Mouse (Mus musculus) retina, postnatal 1 day (tissue): ENCODE measurements at regions not wholly inside any gene's neighbourhood (a gene's known extent, or its start where the extent isn't known, plus 50 kb on each side); places are given as distances from the start of the nearest gene placed in this dataset.

Experiments
- DNase-seq: peaks from one replicate; pipeline ENCODE4 v3.0.0-alpha.2; 2012

GRCm38 (mm10) chr17:47221068-47221796 is 147.5 kb upstream of the Mrps10 start:
- no peak for DNase-seq

GRCm38 (mm10) chr17:47219846-47220245 is 148.8 kb upstream of the Mrps10 start:
- DNase-seq, result no peak

- DNase-seq, result no peak
Observed at GRCm38 (mm10) chr17:47216490-47216889, 152.2 kb upstream of the Mrps10 start.

GRCm38 (mm10) chr17:47215841-47216240 is 152.8 kb upstream of the Mrps10 start:
- DNase-seq, result no peak

GRCm38 (mm10) chr17:47214111-47214510 is 154.6 kb upstream of the Mrps10 start:
- DNase-seq, result no peak

- DNase-seq, result no peak
Observed at GRCm38 (mm10) chr17:47210441-47211196, 158.1 kb upstream of the Mrps10 start.

- no peak for DNase-seq
Observed at GRCm38 (mm10) chr17:47208886-47209585, 159.7 kb upstream of the Mrps10 start.

- no peak for DNase-seq
Observed at GRCm38 (mm10) chr17:47207471-47207870, 161.2 kb upstream of the Mrps10 start.

- DNase-seq, result no peak
Observed at GRCm38 (mm10) chr17:47204470-47205162, 164.1 kb upstream of the Mrps10 start.

GRCm38 (mm10) chr17:47199206-47199605 is 169.5 kb upstream of the Mrps10 start:
- DNase-seq, result peak; percentile 52

GRCm38 (mm10) chr17:47197957-47198356 is 170.7 kb upstream of the Mrps10 start:
- no peak for DNase-seq

GRCm38 (mm10) chr17:47196992-47197391 is 171.7 kb upstream of the Mrps10 start:
- no peak for DNase-seq

GRCm38 (mm10) chr17:47195981-47196380 is 172.7 kb upstream of the Mrps10 start:
- no peak for DNase-seq

GRCm38 (mm10) chr17:47194463-47195012 is 174.1 kb upstream of the Mrps10 start:
- DNase-seq, result no peak

GRCm38 (mm10) chr17:47191416-47191815 is 177.3 kb upstream of the Mrps10 start:
- no peak for DNase-seq

- no peak for DNase-seq
Observed at GRCm38 (mm10) chr17:47189770-47190169, 178.9 kb upstream of the Mrps10 start.

- DNase-seq, result no peak
Observed at GRCm38 (mm10) chr17:47184148-47184547, 173.8 kb upstream of the Ubr2 start.

- DNase-seq, result no peak
Observed at GRCm38 (mm10) chr17:47182118-47182517, 171.8 kb upstream of the Ubr2 start.

GRCm38 (mm10) chr17:47179410-47179809 is 169.1 kb upstream of the Ubr2 start:
- DNase-seq, result no peak

- no peak for DNase-seq
Observed at GRCm38 (mm10) chr17:47178705-47179104, 168.3 kb upstream of the Ubr2 start.

GRCm38 (mm10) chr17:47177671-47178246 is 167.4 kb upstream of the Ubr2 start:
- DNase-seq, result no peak

GRCm38 (mm10) chr17:47176328-47176727 is 166.0 kb upstream of the Ubr2 start:
- DNase-seq, result no peak
